Mouse (Mus musculus) urinary bladder, postnatal 25 days (tissue): ENCODE data around the gene Gm6588.
A peak's percentile ranks its signal among the peaks of the same experiment; 100 is the strongest.
"Not testable (repeated sequence)": the region's sequence is repeated elsewhere in the genome, so short reads cannot be mapped to it uniquely, and the experiment has no call there.

Experiments
- DNase-seq: peaks from one replicate; pipeline ENCODE4 v3.0.0; 2022; ENCODE audit warnings: low spot score

Gm6588 gene

GRCm38 (mm10) chr5:112448747-112449440 lies at the start of gene Gm6588:
Gm6588 (plus strand) TSS chr5:112449426.
- no peak for DNase-seq

GRCm38 (mm10) chr5:112402437-112402836 lies 46.8 kb upstream of the Gm6588 start:
- DNase-seq, result no peak

GRCm38 (mm10) chr5:112406017-112406416 lies 43.2 kb upstream of the Gm6588 start:
- no peak for DNase-seq

- no peak for DNase-seq
Measured at GRCm38 (mm10) chr5:112409274-112409673, 40.0 kb upstream of the Gm6588 start.

- no peak for DNase-seq
Measured at GRCm38 (mm10) chr5:112411072-112411471, 38.2 kb upstream of the Gm6588 start.

- DNase-seq, result no peak
Measured at GRCm38 (mm10) chr5:112411514-112412335, 37.5 kb upstream of the Gm6588 start.

- not testable (repeated sequence) for DNase-seq
Measured at GRCm38 (mm10) chr5:112412781-112413180, 36.4 kb upstream of the Gm6588 start.

GRCm38 (mm10) chr5:112416673-112417072 lies 32.6 kb upstream of the Gm6588 start:
- DNase-seq, result no peak

- no peak for DNase-seq
Measured at GRCm38 (mm10) chr5:112418023-112418422, 31.2 kb upstream of the Gm6588 start.

GRCm38 (mm10) chr5:112419535-112419934 lies 29.7 kb upstream of the Gm6588 start:
- DNase-seq, result no peak

GRCm38 (mm10) chr5:112426635-112427034 lies 22.6 kb upstream of the Gm6588 start:
- no peak for DNase-seq

- peak; percentile 50 for DNase-seq
Measured at GRCm38 (mm10) chr5:112427283-112427682, 21.9 kb upstream of the Gm6588 start.

- DNase-seq, result peak; percentile 29
Measured at GRCm38 (mm10) chr5:112428944-112429343, 20.3 kb upstream of the Gm6588 start.

GRCm38 (mm10) chr5:112431120-112431775 lies 18.0 kb upstream of the Gm6588 start:
- DNase-seq, result no peak

- DNase-seq, result no peak
Measured at GRCm38 (mm10) chr5:112432033-112432432, 17.2 kb upstream of the Gm6588 start.

- DNase-seq, result peak; percentile 69
Measured at GRCm38 (mm10) chr5:112433004-112433403, 16.2 kb upstream of the Gm6588 start.

GRCm38 (mm10) chr5:112438535-112438934 lies 10.7 kb upstream of the Gm6588 start:
- no peak for DNase-seq

GRCm38 (mm10) chr5:112453088-112453487 lies 3.9 kb downstream of the Gm6588 start:
- no peak for DNase-seq

- DNase-seq, result no peak
Measured at GRCm38 (mm10) chr5:112454966-112455555, 5.8 kb downstream of the Gm6588 start.

GRCm38 (mm10) chr5:112459903-112460302 lies 10.7 kb downstream of the Gm6588 start:
- no peak for DNase-seq

- DNase-seq, result no peak
Measured at GRCm38 (mm10) chr5:112466331-112466730, 17.1 kb downstream of the Gm6588 start.

GRCm38 (mm10) chr5:112468986-112469581 lies 19.9 kb downstream of the Gm6588 start:
- no peak for DNase-seq
